Mouse (Mus musculus): ENCODE measurements around the gene Ccdc127. TPM values are rescaled to one million over a fixed set of nuclear protein-coding genes. Genes with fewer than 3 reads are reported as not detected.

The Ccdc127 gene
- 34.5 and 38.2 TPM in 2 replicates for polyA plus RNA-seq (2015; fragmentation: Nextera tagmentation; extraction: Ambion mirVana)

DNA sequence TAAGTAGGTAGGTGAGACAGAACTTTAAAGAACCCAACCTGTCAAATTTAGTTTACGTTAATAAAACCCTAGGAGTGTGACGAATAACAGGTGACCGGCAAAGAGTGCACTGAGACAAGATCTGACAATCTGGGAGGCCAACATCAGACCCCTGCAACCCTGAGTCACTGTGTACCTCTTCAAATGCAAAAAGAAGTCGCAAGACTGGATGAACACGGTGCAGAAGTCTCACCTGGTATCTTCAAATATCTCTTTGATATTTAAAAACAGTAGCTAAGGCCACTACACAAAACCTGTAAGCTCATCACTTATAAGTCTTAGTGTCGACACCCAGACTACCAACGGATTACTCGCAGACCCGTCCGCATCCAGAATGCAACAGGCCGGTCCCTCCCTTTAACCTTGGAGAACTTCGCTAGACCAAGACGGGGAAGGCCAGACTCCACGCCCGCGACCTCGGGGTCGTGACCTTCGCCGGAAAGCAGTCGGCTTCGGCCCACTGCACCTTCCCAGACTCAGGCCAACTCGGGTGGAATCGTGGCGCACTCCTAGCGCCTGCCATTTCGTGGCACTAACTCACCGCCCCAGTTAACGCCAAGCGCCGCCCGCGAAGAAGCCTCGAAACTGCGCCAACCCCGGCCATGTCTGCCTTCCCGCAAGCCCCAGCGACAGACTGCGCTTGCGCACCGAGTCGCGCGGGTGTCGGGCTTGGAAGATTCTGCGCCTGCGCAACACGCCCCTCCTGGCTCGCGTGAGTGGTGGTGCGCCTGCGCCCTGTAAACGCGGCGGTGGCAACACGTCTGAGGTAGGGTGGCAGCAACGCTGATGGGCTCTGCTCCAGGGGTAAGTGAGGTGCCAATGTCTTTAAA, at the start of gene Ccdc127, which contains the start of gene Sdha:
Gene Ccdc127 (plus strand): TSS at position 744 of the 869 bp plus-strand sequence.
Gene Sdha (minus strand): TSS at position 715 of the 869 bp plus-strand sequence.
- peak; percentile 99 for DNase-seq (ENCODE audit: low spot score)

DNA sequence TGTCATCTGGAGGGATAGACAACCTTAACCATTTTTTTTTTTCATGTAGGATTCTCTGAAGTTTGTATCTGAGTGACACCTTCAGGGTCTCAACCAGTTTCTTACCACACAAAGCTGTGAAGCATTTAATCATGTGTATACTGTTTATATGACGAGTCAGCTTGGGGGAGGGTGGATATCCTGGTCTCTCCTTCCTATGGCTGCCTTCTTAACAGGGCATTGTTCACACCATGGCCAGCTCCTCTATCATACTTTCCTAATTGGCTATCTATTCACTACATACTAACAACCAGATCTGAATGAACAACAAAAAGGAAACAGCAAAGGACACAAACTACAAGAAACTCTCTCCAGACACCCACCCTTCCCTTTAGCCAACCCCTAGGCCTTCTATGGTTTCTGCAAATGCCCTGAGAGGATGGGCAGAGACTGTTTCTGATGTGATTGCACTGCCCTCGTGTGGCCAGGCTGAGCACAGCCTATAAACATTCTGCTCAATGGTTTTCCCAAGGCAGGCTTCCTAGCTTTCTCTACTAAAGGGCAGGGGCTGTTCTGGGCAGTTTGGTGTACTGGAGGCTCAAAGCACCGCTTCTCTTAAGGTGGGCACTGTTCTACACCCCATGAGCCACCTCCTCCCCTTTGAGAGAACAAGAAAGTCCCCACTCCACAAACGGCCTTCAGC, 49.0 kb upstream of the Ccdc127 start:
- DNase-seq (ENCODE audit: low spot score) = peak; percentile 44

DNA sequence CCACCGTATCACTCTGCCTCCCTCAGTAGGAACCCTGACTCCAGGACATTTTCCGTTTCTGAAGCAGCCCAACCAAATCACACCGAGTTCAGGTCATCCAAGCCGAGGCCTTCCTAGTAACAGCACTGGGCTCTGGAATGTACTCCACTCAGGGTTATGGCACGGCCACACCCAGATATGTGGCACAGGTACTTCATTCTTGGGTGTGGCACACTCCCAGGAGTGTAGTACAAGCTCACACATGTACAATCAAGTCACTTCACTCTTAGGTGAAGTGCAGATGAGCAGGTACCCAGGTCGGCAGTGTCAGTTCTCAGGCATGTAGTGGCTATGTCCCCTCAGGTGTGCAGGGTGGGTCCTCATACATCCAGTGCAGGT, 48.5 kb upstream of the Ccdc127 start:
- DNase-seq (ENCODE audit: low spot score) = no peak

DNA sequence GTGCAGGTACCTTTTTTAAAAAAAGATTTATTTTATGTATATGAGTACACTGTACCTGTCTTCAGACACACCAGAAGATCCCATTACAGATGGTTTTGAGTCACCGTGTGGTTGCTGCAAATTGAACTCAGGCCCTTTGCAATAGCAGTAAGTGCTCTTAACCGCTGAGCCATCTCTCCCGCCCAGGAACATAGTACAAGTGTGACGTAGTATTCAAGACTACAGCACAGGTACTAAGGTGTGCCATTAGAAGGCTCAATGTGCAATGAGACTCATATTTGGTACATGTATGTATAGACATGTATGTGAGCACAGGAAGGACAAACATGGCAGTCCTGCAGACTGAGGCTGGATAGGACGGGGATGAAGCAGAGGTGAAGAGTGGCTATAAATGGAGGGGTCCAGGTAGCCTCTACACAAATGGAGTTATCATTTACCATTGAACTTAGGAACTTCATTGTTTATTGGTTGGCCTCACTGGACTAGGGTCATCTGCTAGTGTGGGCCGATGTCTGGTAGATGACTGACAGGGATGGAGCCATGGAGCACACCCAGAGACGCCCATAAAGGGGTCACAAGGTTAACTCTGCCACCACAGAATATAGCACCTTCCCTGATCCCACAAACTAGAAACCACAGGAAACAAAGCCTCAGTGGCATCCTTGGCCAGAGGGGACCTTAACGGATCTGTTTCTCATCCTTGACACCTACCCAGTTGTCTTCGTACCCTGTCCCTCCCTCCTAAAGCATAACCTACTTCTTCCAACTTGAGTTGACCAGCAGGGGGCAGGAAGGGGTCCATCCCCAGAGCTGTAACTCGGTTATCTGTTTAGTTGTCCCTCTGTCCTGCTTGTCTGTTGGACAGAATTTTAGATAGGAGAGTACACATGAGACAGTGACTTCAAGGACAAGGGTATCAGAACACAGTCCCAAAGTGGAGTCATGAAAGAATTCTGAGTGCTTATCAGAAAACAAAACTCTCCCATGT, 47.8 kb upstream of the Ccdc127 start:
- DNase-seq (ENCODE audit: low spot score) = no peak

DNA sequence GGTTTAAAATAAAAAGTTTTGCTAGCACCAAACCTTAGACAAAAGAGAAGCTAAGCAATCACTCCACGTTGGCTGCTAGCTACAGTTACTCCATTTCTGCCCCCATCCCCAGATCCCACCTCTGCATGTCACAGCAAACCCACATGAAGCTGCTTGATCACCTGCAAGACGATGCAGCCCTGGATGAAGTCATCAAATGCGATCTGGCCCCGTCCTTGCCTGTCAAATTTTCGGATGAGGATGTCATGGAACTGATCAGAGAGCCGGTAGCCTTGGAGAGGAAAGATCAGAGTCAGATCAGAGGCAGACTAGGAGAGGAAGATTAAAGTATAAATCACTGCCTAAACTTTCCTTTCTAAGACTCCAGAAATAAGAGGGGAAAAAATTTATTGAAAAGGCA, 44.7 kb upstream of the Ccdc127 start:
- no peak for DNase-seq (ENCODE audit: low spot score)

DNA sequence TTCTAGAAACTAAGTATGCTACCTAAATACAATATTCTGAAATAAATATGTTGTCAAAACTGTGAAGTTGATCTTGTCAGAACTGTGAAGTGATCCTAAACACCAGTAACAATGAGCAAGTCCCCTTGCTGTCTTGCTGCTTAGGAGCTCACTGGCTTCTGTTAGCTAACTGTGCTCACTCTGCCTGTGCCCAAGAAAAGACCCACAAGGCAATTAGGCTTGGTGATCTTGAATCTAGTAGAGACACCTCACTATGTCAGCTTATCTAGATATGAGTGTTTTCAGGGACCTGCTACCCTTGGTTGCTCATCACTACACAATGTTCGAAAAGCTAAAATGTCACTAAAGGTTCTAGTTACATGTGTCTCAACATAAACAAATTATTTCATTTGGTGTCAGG, 44.3 kb upstream of the Ccdc127 start:
- no peak for DNase-seq (ENCODE audit: low spot score)

DNA sequence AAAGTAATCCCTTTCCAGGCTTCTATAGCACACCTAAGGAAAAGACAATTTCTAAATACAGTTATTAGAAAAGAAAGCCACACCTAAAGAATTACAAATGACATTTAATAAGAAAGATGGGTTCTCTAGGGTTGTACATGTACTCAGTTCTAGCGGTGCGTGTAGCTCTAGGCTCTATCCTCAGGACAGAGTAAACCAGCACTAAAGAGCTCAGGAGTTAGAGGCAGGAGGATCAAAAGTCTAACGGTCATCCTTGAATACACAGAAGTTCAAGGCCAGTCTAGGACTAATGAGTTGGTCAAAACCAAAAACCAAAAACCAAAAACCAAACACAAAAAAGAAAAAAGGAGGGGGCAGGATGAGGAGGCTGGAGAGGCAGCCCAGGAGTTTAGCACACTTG, 35.5 kb upstream of the Ccdc127 start:
- DNase-seq (ENCODE audit: low spot score) = no peak

DNA sequence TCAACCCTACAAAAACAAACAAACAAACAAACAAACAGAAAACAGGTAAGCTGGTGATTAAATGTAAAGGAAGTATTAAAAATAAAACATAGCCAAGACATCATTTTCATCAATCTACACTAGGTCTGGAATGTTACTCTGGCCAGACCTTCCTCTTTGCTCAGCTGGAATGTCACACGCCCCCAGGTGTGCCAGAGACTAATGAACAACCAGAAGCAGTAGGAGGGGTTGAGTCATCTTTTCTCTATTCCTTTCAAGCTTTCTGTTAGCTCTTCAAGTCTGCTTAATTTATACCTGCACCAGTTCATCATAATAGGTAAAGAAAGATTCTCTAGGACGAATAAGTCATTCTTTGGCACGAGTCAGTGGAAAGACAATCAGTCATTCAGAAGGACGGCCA, 33.7 kb upstream of the Ccdc127 start:
- no peak for DNase-seq (ENCODE audit: low spot score)

DNA sequence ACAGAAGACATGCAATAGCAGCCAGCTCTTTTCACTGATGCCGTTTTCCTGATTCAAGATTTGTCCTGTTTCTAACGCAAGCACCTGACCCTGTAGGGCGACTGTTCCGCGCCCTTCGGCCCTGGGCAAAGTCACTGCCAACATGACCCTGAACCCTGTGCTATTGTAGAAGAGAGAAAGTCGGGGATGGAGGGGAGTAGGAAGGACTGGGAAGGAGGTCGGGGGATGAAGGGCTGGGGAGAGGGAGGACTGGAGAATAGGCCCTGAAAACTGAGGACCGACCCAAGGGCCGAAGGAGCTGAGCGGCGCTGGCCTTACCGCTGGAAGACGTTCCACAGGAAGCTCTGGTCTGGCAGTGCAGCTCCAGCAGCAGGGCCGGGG, 33.3 kb upstream of the Ccdc127 start:
- DNase-seq (ENCODE audit: low spot score) = no peak

DNA sequence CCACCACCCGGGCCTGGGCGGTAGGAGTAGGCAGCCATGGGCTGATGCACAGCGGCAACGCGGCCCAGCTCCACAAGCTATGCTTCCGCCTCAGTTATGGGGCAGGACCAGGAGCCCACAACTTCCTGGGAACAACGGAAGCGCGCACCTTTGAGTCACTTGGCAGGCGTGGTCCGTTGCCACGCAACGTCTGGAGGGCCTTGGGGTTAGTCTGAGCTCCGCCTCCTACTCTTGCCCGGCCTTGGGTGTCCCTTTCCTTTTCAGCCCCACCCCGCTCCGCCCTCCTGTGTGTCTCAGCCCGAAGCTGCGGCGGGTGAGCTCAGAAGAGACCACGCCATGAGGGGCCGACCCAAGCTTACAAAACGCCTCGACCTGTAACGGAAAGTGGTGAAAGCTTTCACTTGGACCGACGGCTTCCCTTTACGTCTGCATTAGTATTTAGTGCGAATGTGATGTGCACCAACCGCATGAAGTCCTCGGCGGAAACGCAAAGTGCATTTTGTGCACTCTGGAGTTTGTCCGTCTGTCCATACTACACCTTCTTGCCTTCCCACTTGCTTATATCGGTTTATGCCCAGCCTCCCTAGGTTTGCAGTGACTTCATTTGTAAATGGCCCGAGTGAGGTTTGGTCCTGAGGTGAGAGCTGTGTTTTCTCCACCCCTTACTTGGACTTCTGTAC, 32.8 kb upstream of the Ccdc127 start, which contains the start of gene Pdcd6:
Gene Pdcd6 (minus strand): TSS at position 411 of the 680 bp plus-strand sequence.
- peak; percentile 93 for DNase-seq (ENCODE audit: low spot score)

DNA sequence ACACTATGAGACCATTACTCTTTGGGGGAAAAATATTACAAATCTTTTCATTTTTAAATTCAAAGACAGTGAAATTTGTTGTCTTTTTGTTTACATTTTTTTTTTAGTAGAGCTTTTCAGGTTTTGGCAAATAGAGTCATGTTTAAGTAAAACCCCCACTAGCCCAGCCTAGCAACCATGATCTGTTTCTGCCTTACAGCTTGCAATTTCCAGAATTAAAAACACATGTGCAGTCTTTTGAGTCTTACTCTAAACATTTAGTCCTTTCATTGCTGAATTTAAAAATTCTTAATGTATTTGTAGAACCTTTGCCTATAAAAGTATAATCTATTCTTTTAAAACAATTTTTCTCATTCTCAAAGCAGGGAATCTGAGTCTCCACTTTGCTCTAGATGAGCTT, 20.8 kb upstream of the Ccdc127 start:
- no peak for DNase-seq (ENCODE audit: low spot score)

DNA sequence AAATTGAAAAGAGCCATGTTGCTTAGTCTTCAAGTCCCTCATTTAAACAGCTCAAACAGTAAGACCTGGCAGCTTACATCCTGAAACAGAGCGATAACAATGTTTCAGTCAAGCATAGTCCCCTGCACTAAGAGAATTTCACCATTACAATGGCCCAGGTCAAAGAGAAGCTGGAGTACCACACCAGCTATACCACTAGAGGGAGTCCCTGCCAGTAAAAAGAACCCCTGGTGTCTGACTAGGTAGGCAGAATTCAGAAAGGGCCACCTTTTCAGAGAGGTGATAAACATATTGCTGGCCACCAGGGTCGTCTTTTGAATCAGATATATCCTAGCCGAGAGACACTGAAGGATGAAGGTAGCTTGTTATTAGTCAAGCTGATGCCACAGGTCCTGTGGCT, 9.1 kb upstream of the Ccdc127 start:
- DNase-seq (ENCODE audit: low spot score) = peak; percentile 78

DNA sequence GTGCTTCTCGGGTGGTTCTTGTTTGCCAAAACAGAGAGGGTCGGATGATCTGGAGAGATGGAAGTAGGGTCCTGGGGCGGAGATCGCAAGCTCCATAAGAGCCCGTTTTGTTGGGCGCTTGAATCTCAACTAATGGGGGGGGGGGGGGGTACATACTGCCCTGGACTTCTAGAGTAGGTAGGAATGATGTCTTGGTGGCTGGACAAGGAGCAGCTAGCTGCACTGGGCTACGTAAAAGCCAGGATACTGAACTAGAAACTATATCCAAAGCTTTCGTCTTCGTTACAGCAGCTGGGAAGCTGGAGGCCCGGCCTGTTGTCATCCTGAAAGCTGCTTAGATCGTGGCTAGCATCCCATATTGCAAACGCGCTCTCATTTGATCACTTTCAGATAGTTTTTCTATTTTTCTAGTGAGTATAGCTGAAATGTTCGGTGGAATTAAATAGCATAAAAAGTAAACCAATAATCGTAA, 362 bp downstream of the Ccdc127 start:
- DNase-seq (ENCODE audit: low spot score) = no peak

DNA sequence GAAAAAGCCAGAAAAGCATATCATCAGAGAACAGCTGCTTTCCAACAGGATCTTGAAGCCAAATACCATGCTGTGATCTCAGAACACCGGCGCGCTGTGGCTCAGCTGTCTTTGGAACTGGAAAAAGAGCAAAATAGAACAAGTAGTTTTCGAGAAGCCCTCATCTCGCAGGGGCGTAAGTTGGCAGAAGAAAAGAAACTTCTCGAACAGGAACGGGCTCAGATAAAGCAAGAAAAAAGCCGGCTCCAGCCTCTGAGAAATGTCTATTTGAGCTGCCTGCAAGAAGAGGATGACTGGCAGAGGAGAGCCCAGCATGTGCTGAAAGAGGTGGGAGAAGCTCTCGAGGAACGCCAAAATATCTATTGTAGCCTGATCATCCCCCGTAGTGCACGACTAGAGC, 6.4 kb downstream of the Ccdc127 start:
- DNase-seq (ENCODE audit: low spot score) = no peak

DNA sequence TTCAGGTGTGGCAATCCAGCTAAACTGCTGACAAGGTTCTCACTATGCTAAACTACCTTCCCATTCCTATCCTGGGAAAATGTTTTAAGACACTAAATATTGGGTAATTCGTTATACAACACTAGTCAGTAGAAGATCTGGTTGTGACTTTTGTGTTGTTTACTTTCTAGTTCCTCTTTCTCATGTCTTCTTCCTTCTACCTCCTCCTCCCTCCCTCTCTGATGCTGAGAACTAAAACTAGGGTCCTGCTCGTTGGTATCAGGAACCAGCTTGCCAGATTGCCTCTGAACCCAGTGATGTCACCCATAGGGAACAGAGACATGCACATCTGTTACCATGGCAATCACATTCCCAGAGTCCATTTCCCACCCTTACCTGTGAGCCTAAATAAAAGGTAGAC, 12.1 kb downstream of the Ccdc127 start:
- DNase-seq (ENCODE audit: low spot score) = no peak

DNA sequence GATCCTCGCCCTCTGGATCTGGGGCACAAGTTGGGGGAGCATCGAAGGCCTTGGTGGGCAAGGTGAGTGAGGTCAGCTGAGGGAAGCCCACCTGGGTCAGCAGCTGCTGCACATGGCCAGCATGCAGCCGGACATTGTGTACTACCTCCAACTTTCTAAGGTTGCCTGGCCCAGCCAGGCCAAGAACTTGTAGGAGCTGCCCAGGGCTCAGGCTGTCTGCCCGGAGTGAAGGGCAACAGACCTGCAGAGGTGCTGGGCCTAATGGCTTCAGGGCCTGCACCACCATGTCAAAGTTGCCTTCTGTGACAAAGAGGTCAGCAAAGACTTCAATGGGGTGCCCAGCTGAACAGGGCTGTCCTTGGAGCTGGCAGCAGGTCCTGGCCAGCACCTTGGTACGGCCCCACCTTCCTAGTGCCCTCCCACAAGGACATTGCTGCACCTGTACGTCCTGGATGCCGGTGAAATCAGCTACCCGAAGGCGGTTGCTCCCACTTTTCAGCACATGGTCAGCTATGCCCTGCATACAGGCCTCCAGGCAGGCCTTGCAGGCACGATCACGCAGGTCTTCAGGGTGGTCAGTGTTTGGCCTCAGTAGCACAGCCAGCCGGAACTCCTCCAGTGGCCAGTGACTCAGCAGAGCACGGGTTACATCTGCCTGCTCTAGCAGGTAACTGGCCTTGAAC, 13.2 kb downstream of the Ccdc127 start:
- no peak for DNase-seq (ENCODE audit: low spot score)

DNA sequence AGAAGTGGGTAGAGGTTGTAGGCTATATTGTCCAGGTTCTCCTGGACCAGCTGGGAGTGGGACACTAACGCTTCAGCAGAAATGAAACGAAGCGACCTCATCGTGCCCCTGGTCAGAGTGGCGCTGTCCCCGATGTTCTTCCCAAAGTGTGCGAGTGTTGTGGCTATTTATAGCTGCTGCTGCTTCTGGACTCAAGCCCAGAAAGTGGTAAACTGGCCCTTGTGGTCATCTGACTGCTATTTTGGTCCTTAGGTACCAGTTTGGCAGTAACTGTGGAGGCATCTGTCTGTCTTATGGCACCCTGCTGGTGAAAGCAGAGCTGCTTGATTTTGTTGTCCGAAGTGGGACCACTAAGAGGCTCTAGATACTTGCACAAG, 13.7 kb downstream of the Ccdc127 start, which contains the start of gene Lrrc14b:
Gene Lrrc14b (minus strand): TSS at position 147 of the 377 bp plus-strand sequence.
- DNase-seq (ENCODE audit: low spot score) = no peak

DNA sequence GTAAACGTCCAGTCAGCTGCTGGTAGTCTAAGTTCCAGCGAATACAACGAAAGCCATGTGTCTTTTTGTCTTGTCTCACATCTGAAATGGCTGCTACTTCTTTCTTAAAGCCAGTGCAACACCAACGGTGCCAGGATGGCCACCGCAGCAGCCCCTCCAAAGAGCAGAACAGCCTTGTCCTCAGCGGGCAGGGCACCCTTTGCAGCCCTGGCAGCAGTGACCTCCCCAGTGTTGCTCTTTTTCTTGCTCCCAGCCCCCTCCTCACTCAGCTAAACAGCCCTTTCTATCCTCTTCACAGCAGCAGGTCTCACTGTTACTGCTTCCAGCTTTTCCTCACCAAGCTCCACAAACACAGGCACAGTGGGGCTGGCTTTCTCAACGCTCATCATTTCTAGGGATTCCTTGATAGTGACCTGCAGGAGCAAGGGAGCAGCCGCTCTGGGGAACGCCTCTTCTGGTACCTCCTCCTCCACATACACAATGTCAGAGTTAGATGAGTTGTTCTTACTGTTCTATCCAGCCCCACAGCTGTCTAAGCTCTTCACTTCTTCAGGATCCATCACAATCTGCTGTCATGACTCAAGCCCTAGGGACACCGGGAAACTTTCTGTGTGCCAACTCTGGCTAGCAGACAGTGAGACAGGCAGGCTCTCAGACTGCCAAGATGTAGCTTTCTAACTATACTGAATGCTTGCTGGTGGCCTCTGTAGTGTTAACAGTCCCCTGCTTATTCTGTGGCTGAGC, 31.6 kb downstream of the Ccdc127 start:
- DNase-seq (ENCODE audit: low spot score) = no peak

DNA sequence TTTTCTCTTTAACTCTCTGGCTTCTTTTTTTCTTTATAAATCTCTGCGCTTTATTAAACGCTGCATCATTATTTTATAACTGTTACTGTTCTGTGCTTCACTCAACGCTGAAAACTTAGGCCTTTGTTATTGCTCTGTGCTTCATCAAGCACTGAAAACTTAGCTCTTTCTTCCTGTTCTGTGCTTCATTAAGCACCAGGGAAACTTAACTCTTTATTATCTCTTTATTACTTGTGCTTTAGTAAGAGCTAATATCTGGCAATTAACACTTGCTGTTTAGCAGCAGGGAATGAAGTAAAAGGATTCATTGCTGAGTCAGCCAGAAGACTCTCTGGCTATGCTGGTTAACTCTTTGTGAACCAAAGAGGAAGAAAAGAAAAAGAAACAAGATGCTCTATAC, 32.2 kb downstream of the Ccdc127 start:
- DNase-seq (ENCODE audit: low spot score) = no peak
